Mouse (Mus musculus): ENCODE measurements at regions not wholly inside any gene's neighbourhood (a gene's known extent, or its start where the extent isn't known, plus 50 kb on each side); places are given as distances from the start of the nearest gene placed in this dataset.

DNA sequence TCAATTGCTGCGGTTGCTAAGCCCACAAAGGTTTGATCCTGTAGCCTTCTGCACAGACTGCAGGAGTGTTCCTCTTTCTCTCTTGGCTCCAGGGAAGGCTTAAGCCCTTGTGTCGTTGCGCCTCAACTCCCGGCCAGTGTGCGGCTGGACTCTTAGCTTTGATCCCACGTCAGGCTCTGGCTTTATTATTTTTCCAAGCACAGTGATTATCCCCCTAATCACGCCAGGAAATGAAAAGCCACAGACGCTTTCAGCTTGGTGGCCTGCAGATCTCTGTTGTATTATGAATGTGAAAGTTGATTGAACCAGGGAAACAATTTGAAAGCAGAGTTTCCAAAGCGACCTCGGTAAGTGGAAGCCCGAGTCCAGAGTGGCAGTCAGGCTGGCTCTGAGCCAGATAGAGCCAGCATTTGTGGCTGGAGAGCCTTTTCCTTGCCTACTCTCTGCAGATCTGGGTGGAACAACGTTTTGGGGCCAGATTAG is 676.7 kb upstream of the Fam160b2 start:
- H3K4me3 ChIP-seq (replicated peaks; ENCODE audit: extremely low read depth, low read depth, low read length), result no peak overlapping the region
- DNase-seq, result peak; percentile 4
- WGBS, result 31% methylated on average over 12 of the region's 12 CpGs
- no peak for TF ChIP-seq CTCF (IDR thresholded peaks at IDR 0.05; ENCODE audit: insufficient read depth, low read length)
- no peak for TF ChIP-seq POLR2A (IDR thresholded peaks at IDR 0.05; ENCODE audit: borderline replicate concordance, extremely low read depth, low read depth, low read length)
- H3K4me1 ChIP-seq (ENCODE audit: control insufficient read depth, insufficient read depth, low read length), result no peaks in the 10 kb centered on the region

DNA sequence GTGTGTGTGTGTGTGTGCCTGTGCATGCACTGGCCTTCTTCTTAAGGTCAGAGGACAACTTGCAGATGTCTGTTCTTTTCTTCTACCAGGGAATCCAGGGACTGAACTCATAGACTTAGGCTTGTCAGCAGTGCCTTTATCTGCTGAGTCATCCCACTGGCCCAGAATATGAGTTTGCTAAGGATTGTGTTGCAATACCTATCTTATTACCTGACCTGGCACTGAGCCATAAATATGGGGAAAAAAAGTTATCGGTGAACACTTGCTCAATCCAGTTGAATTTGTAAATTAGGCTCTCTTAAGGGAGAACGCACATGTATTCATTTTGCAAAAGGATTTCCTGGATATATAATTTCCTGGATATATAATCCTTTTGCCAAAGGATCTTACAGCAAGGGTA is 672.8 kb upstream of the Fam160b2 start:
- 61% methylated on average over 2 of the region's 2 CpGs for WGBS
- Histone ChIP-seq H3K4me3 (replicated peaks; ENCODE audit: extremely low read depth, low read depth, low read length) (no peak overlapping the region), H3K4me1 (ENCODE audit: control insufficient read depth, insufficient read depth, low read length) (no peaks in the 10 kb centered on the region)
- TF ChIP-seq CTCF (IDR thresholded peaks at IDR 0.05; ENCODE audit: insufficient read depth, low read length) (no peak), POLR2A (IDR thresholded peaks at IDR 0.05; ENCODE audit: borderline replicate concordance, extremely low read depth, low read depth, low read length) (no peak)
- DNase-seq, result no peak

DNA sequence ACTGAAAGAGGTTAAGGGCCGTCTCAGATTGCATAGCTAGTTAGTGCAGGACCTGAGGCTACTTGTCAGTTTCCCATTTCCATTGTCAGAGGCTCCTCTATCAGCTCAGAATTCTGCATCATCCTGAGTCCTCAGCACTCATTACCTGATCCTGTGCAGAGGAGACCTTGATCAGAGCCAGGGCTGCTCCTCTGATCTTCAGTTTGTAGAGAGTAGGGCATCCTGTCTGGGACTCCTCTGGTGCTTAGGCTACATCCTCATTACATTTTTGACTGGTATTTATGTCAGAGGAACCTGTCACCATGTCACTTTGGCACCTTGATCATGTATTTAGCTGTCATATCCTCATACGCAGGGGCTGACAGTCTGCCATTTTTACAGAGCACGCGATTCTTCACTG is 658.0 kb upstream of the Fam160b2 start:
- no peak for DNase-seq
- no peak for TF ChIP-seq POLR2A (IDR thresholded peaks at IDR 0.05; ENCODE audit: borderline replicate concordance, extremely low read depth, low read depth, low read length)
- no peak for TF ChIP-seq CTCF (IDR thresholded peaks at IDR 0.05; ENCODE audit: insufficient read depth, low read length)
- no peaks in the 10 kb centered on the region for H3K4me1 ChIP-seq (ENCODE audit: control insufficient read depth, insufficient read depth, low read length)
- WGBS, result 79% methylated on average over 4 of the region's 4 CpGs
- no peak overlapping the region for H3K4me3 ChIP-seq (replicated peaks; ENCODE audit: extremely low read depth, low read depth, low read length)

DNA sequence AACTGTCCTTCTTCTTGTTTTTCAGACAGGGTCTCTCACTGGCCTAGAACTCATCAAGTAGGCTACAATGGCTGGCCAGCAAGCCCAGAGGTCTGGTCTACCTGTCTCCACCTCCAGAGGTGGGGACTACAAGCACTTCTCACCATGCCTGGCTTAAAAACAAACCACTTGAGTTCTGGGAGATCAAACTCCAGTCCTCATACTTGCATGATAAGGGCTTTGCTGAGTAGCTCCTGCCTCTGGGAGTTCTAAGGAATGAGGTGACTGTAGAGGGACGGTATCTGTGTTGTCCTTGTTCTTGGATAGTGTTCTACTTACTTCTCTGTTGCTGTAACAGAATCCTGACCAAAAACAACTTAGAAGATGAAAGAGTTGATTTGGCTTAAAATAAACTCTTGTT is 654.6 kb upstream of the Fam160b2 start:
- TF ChIP-seq CTCF (IDR thresholded peaks at IDR 0.05; ENCODE audit: insufficient read depth, low read length) (no peak), POLR2A (IDR thresholded peaks at IDR 0.05; ENCODE audit: borderline replicate concordance, extremely low read depth, low read depth, low read length) (no peak)
- no peak for DNase-seq
- Histone ChIP-seq H3K4me3 (replicated peaks; ENCODE audit: extremely low read depth, low read depth, low read length) (no peak overlapping the region), H3K4me1 (ENCODE audit: control insufficient read depth, insufficient read depth, low read length) (no peaks in the 10 kb centered on the region)
- WGBS, result 40% methylated on average over 1 of the region's 1 CpGs

DNA sequence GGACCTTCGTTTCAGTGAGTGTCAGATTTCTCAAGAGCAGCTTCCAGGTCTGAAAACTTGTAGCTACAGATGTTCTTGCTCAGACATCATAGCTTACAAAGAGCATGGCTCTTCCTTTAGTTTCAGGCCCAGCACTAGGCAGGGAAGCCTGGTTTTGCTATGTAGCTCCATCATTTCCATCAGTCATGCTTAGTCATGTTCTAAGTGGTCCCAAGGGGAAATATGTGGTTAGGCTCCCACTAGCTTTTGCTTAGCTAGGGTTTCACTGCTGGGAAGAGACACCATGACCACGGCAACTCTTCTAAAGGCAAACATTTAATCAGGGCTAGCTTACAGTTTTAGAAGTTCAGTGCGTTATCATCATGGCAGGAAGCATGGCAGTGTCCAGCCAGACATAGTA is 652.5 kb upstream of the Fam160b2 start:
- no peak for DNase-seq

DNA sequence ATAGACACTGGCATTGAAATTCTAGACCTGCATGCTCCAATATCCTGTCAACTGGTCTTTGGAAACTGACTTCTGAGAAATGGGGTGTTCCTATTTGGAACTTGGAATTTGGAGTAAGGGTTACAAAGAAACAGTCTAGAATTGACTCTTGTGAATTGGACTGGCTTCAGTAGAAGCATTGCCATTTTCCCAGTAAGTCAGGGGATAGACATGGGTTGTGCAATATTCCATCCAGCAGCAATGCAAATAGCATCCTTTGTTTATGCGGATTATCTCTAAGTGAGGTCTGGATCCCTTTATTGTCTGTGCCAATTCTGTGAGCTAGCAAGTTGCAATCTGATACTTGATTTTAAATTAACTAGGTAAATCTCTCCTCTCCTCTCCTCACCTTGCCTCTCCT is 651.5 kb upstream of the Fam160b2 start:
- TF ChIP-seq CTCF (IDR thresholded peaks at IDR 0.05; ENCODE audit: insufficient read depth, low read length), result no peak
- no peak for TF ChIP-seq POLR2A (IDR thresholded peaks at IDR 0.05; ENCODE audit: borderline replicate concordance, extremely low read depth, low read depth, low read length)
- 79% methylated on average over 1 of the region's 1 CpGs for WGBS
- Histone ChIP-seq H3K4me3 (replicated peaks; ENCODE audit: extremely low read depth, low read depth, low read length) (no peak overlapping the region), H3K4me1 (ENCODE audit: control insufficient read depth, insufficient read depth, low read length) (no peaks in the 10 kb centered on the region)
- no peak for DNase-seq

More for the DNA sequence above, 652.5 kb upstream of the Fam160b2 start:
- 75% methylated on average over 3 of the region's 3 CpGs for WGBS
- no peaks in the 10 kb centered on the region for H3K4me1 ChIP-seq (ENCODE audit: control insufficient read depth, insufficient read depth, low read length)
- H3K4me3 ChIP-seq (replicated peaks; ENCODE audit: extremely low read depth, low read depth, low read length), result no peak overlapping the region
- no peak for TF ChIP-seq POLR2A (IDR thresholded peaks at IDR 0.05; ENCODE audit: borderline replicate concordance, extremely low read depth, low read depth, low read length)
- no peak for TF ChIP-seq CTCF (IDR thresholded peaks at IDR 0.05; ENCODE audit: insufficient read depth, low read length)

DNA sequence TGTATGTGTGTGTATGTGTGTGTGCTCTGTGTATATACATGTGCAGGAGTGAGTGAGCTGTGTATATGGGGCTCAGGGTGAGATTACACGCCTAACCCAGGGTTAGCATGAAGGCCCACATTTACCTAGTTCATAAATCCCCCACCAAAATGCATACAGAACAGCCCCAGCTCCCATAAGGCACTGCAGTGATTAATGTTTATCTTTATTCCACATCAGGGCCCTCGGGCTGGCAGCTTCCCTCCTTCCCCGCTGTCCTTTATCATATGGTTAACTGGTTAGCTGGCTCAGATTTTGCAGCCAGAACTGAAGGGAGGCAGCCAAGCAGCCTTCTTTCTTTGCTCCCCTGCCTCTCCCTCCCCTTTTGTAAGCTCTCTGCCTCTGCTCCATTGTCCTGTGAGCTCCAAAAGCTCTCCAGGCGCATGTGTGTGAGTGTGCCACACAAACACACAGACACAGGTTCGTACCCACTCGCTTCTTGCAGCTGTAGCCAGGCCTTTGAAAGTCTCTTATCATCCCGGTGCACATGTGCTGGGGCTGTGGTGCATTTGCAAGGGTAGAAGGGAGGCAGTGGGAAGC is 649.8 kb upstream of the Fam160b2 start:
- no peak for DNase-seq
- WGBS, result 49% methylated on average over 7 of the region's 7 CpGs
- TF ChIP-seq CTCF (IDR thresholded peaks at IDR 0.05; ENCODE audit: insufficient read depth, low read length) (no peak), POLR2A (IDR thresholded peaks at IDR 0.05; ENCODE audit: borderline replicate concordance, extremely low read depth, low read depth, low read length) (no peak)
- no peak overlapping the region for H3K4me3 ChIP-seq (replicated peaks; ENCODE audit: extremely low read depth, low read depth, low read length)
- no peaks in the 10 kb centered on the region for H3K4me1 ChIP-seq (ENCODE audit: control insufficient read depth, insufficient read depth, low read length)

DNA sequence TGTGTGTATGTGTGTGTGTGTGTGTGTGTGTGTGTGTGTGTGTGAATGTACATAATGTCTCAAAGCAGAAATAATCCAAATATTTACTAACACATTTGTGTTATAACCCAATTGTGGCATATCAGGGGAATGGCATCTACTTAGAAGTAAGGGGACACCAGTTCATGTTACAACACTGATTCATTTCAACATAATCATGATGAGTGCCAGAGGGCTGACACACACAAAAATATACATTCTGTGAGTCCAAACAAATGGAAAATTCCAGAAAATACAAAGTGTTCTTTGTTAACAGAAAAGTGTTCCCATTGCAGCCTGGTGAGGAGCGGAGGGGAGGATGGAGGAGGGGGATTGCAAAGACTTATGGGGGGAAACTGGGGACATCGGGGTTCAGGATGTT is 648.9 kb upstream of the Fam160b2 start:
- no peak for DNase-seq
- TF ChIP-seq POLR2A (IDR thresholded peaks at IDR 0.05; ENCODE audit: borderline replicate concordance, extremely low read depth, low read depth, low read length) (no peak), CTCF (IDR thresholded peaks at IDR 0.05; ENCODE audit: insufficient read depth, low read length) (no peak)
- no peak overlapping the region for H3K4me3 ChIP-seq (replicated peaks; ENCODE audit: extremely low read depth, low read depth, low read length)
- H3K4me1 ChIP-seq (ENCODE audit: control insufficient read depth, insufficient read depth, low read length), result no peaks in the 10 kb centered on the region
- WGBS, result 85% methylated on average over 2 of the region's 2 CpGs

DNA sequence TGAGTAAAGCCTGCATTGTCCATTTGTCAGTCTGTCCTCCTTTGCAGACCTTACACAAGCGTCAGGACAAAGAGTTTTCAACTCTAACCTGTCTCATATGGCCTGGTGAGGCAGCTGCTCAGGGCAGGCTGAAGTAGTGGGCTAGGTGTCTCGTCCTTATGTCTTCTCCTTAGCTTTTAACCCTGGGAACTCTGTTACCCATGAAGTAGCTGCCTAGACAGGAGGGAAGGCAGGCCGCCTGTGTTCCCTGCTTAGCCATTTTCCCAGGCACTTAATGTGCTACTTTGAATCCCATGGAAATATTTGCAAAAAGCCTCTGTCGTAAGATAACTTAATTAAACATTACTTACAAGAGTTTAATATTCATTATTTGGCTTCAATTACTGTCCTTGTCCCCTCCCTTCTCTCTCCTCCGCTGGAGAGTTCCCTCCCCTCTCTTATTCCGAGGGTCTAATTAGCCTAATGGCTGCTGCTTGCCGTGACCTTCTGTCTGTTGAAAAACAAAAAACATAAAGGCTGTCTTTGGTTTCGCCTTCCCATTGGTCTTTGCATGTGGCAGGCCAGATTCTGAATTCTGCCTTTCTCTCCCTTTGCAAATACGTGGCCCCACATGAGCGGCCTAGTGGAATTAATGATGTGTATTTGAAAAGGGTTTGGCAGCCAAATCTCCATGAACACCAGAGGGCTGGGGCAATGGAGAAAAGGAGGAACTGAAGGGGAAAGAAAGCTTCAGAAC is 642.2 kb upstream of the Fam160b2 start:
- no peak for DNase-seq
- TF ChIP-seq CTCF (IDR thresholded peaks at IDR 0.05; ENCODE audit: insufficient read depth, low read length) (no peak), POLR2A (IDR thresholded peaks at IDR 0.05; ENCODE audit: borderline replicate concordance, extremely low read depth, low read depth, low read length) (no peak)
- H3K4me3 ChIP-seq (replicated peaks; ENCODE audit: extremely low read depth, low read depth, low read length), result no peak overlapping the region
- WGBS, result 58% methylated on average over 10 of the region's 10 CpGs
- no peaks in the 10 kb centered on the region for H3K4me1 ChIP-seq (ENCODE audit: control insufficient read depth, insufficient read depth, low read length)

DNA sequence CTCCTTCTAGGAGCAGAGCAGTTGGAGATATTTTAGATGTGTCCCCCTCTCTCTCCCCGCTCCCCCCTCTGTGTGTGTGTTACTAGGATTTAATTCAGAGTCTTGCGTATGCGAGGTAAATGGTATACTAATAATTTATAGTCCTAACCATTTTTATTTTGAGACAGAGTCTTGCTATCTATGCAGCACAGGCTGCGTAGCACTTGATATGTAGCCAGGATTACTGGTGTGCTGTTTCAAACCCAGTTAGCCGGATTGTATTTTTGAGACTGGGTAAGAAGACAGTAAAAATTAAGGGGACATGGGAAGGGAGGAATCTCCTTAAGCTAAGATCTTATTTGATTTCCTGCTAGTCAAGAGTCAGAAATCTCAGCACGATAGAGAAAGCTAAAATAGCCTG is 636.6 kb upstream of the Fam160b2 start:
- no peak for DNase-seq
- no peak for TF ChIP-seq POLR2A (IDR thresholded peaks at IDR 0.05; ENCODE audit: borderline replicate concordance, extremely low read depth, low read depth, low read length)
- no peak for TF ChIP-seq CTCF (IDR thresholded peaks at IDR 0.05; ENCODE audit: insufficient read depth, low read length)
- WGBS, result 81% methylated on average over 6 of the region's 6 CpGs
- Histone ChIP-seq H3K4me1 (ENCODE audit: control insufficient read depth, insufficient read depth, low read length) (no peaks in the 10 kb centered on the region), H3K4me3 (replicated peaks; ENCODE audit: extremely low read depth, low read depth, low read length) (no peak overlapping the region)
